Mouse (Mus musculus) hindbrain, postnatal 0 days (tissue): ENCODE data around the gene OR5BS1P. TPM values are rescaled to one million over a fixed set of nuclear protein-coding genes. Genes with fewer than 3 reads are reported as not detected.
A peak's percentile ranks its signal among the peaks of the same experiment; 100 is the strongest.

Experiments
- ATAC-seq: fragments of 200-750 bp; cut with Nextera tagmentation; 2 replicates; pipeline ENCODE4 v1.8.0; 2017; ENCODE audit warnings: mild to moderate bottlenecking, moderate TSS enrichment, moderate library complexity
- DNase-seq: peaks from one replicate; pipeline ENCODE4 v3.0.0-alpha.2; 2015; ENCODE audit warnings: low spot score
- H3K27ac ChIP-seq: fragments of 300-500 bp; sonication (generic); 2 replicates; pipeline ENCODE4 v1.5.1; 2014; ENCODE audit warnings: mild to moderate bottlenecking
- H3K27me3 ChIP-seq: fragments of 300-500 bp; sonication (generic); 2 replicates; pipeline ENCODE4 v1.6.1; 2014; ENCODE audit warnings: low read length, mixed read lengths; ENCODE audit not compliant: insufficient read depth
- H3K36me3 ChIP-seq: fragments of 300-500 bp; sonication (generic); 2 replicates; pipeline ENCODE4 v1.6.1; 2014; ENCODE audit warnings: low read length, mixed read lengths; ENCODE audit not compliant: insufficient read depth
- H3K4me1 ChIP-seq: fragments of 300-500 bp; sonication (generic); 2 replicates; pipeline ENCODE4 v1.6.1; 2014; ENCODE audit warnings: antibody characterized with exemption, low read length, mixed read lengths; ENCODE audit not compliant: insufficient read depth
- H3K4me2 ChIP-seq: fragments of 300-500 bp; sonication (generic); 2 replicates; pipeline ENCODE4 v1.6.1; 2014; ENCODE audit warnings: low read depth, mild to moderate bottlenecking, low read length, moderate library complexity, mixed read lengths
- H3K4me3 ChIP-seq: fragments of 300-500 bp; sonication (generic); 2 replicates; pipeline ENCODE4 v1.5.1; 2014; ENCODE audit warnings: low read length
- H3K9ac ChIP-seq: fragments of 300-500 bp; sonication (generic); replicated peaks from 2 replicates; pipeline ENCODE4 v1.6.1; 2014; ENCODE audit warnings: mild to moderate bottlenecking, low read length, moderate library complexity, mixed read lengths
- H3K9me3 ChIP-seq: fragments of 300-500 bp; sonication (generic); 2 replicates; pipeline ENCODE4 v1.6.1; 2016; ENCODE audit warnings: low read length, mixed read lengths
- CTCF ChIP-seq: IDR thresholded peaks from 2 replicates; pipeline ENCODE4 v1.5.1; 2016; ENCODE audit warnings: antibody characterized with exemption, control low read depth, low read depth
- WGBS: fragments of 180-500 bp; shearing (Covaris S2); extraction: QIAGEN DNeasy Blood & Tissue Kit; methylation state at CpG from one replicate; pipeline ENCODE4 v1.1.7; 2014; 5-methylcytosine and 5-hydroxymethylcytosine counted together
- microRNA-seq, 2 experiments: library from miRNA; unstranded; fragments of <30 nt; microRNA quantifications; one replicate each; pipeline ENCODE4; 2016
- polyA plus RNA-seq: library from polyadenylated mRNA; unstranded; fragments of >200 nt; fragmentation: Nextera tagmentation; extraction: Ambion mirVana; gene quantifications from 2 replicates; pipeline ENCODE4 v1.2.1, GENCODE M21; 2015
- total RNA-seq: library from RNA; depleted of rRNA; stranded (reverse); fragments of >200 nt; gene quantifications from 2 replicates; pipeline ENCODE4 v1.2.3, GENCODE M21; 2014; rRNA removed

Gene OR5BS1P
- total and polyA plus RNA-seq, 2 experiments from 2014 or later: not detected

- H3K27me3 ChIP-seq: no peaks in the 10 kb centered on the region
- no peak overlapping the region for H3K4me2 ChIP-seq
- peak; percentile 93 for TF ChIP-seq CTCF
- no peak overlapping the region for H3K4me3 ChIP-seq
- peaks cover 25% of the 10 kb centered on the region; the same call in 1 of the 2 replicates for H3K36me3 ChIP-seq
- no peak overlapping the region for H3K9ac ChIP-seq
- DNase-seq (peak; percentile 56), ATAC-seq (no peak)
- 61% methylated on average over 16 of the region's 16 CpGs for WGBS
- H3K27ac ChIP-seq: no peak overlapping the region
- no peaks in the 10 kb centered on the region for H3K9me3 ChIP-seq
- no peaks in the 10 kb centered on the region for H3K4me1 ChIP-seq
Observed at GRCm38 (mm10) chr15:98517380-98518355, 48.0 kb downstream of the OR5BS1P start.

GRCm38 (mm10) chr15:98521245-98521644 lies 51.5 kb downstream of the OR5BS1P start:
- H3K36me3 ChIP-seq: peaks cover 41% of the 10 kb centered on the region; the same call in 1 of the 2 replicates

GRCm38 (mm10) chr15:98526057-98526456 lies 56.4 kb downstream of the OR5BS1P start:
- H3K4me1 ChIP-seq: no peaks in the 10 kb centered on the region
- no peak overlapping the region for H3K9ac ChIP-seq
- ATAC-seq (no peak), DNase-seq (no peak)
- no peak overlapping the region for H3K27ac ChIP-seq
- H3K9me3 ChIP-seq: no peaks in the 10 kb centered on the region
- H3K4me2 ChIP-seq: no peak overlapping the region
- H3K36me3 ChIP-seq: peaks cover 60% of the 10 kb centered on the region
- H3K4me3 ChIP-seq: no peak overlapping the region
- 56% methylated on average over 5 of the region's 5 CpGs for WGBS
- TF ChIP-seq CTCF: no peak
- no peaks in the 10 kb centered on the region for H3K27me3 ChIP-seq

More at GRCm38 (mm10) chr15:98521245-98521644, 51.5 kb downstream of the OR5BS1P start:
- H3K4me2 ChIP-seq: no peak overlapping the region
- no peaks in the 10 kb centered on the region for H3K27me3 ChIP-seq
- H3K4me1 ChIP-seq: no peaks in the 10 kb centered on the region
- TF ChIP-seq CTCF: no peak
- H3K27ac ChIP-seq: no peak overlapping the region
- no peak for ATAC-seq
- no peak overlapping the region for H3K9ac ChIP-seq
- no peak for DNase-seq
- H3K9me3 ChIP-seq: no peaks in the 10 kb centered on the region
- 91% methylated on average over 3 of the region's 3 CpGs for WGBS
- no peak overlapping the region for H3K4me3 ChIP-seq

GRCm38 (mm10) chr15:98527056-98527771 lies 57.5 kb downstream of the OR5BS1P start:
- Histone ChIP-seq H3K27me3 (no peaks in the 10 kb centered on the region), H3K4me1 (peaks cover under 1% of the 10 kb centered on the region), H3K4me3 (no peak overlapping the region), H3K4me2 (no peak overlapping the region), H3K9me3 (no peaks in the 10 kb centered on the region), H3K9ac (no peak overlapping the region), H3K27ac (no peak overlapping the region), H3K36me3 (peaks cover 55% of the 10 kb centered on the region)
- WGBS: 94% methylated on average over 5 of the region's 5 CpGs
- no peak for ATAC-seq
- no peak for TF ChIP-seq CTCF
- DNase-seq: no peak

GRCm38 (mm10) chr15:98528066-98528563 lies 58.4 kb downstream of the OR5BS1P start:
- WGBS: 92% methylated on average over 5 of the region's 5 CpGs
- Histone ChIP-seq H3K27me3 (no peaks in the 10 kb centered on the region), H3K9me3 (no peaks in the 10 kb centered on the region), H3K36me3 (peaks cover 46% of the 10 kb centered on the region), H3K9ac (no peak overlapping the region), H3K4me1 (peaks cover 4% of the 10 kb centered on the region), H3K4me3 (no peak overlapping the region), H3K27ac (no peak overlapping the region), H3K4me2 (no peak overlapping the region)
- DNase-seq: no peak
- ATAC-seq: no peak
- TF ChIP-seq CTCF: no peak

Small RNA genes lying within 50 kb of the gene (microRNA-seq; reads per million reads assigned to microRNA genes)
- 0 to 0.35 reads per million in 2 experiments for gene Mir1291

Other genes with a start within 250 kb of the OR5BS1P start
- not detected in 2 replicates for gene Gm44579, start 248.9 kb upstream of the OR5BS1P start, total RNA-seq
- gene Gm44579, start 248.9 kb upstream of the OR5BS1P start, polyA plus RNA-seq: 0.08 and 0.28 TPM in 2 replicates
- gene Olfr287, start 248.8 kb upstream of the OR5BS1P start, total RNA-seq: 2.0 and 5.4 TPM in 2 replicates
- gene Olfr287, start 248.8 kb upstream of the OR5BS1P start, polyA plus RNA-seq: 2.0 and 2.3 TPM in 2 replicates
- 0.26 TPM in 1 of 2 replicates, not detected in the other for gene Olfr286, start 235.4 kb upstream of the OR5BS1P start, total RNA-seq
- not detected in 2 replicates for gene Olfr286, start 235.4 kb upstream of the OR5BS1P start, polyA plus RNA-seq
- gene H1fnt, start 212.6 kb upstream of the OR5BS1P start, total RNA-seq: not detected in 2 replicates
- not detected in 2 replicates for gene H1fnt, start 212.6 kb upstream of the OR5BS1P start, polyA plus RNA-seq
- 11.2 and 15.1 TPM in 2 replicates for gene Zfp641, start 173.7 kb upstream of the OR5BS1P start, total RNA-seq
- 7.3 and 9.0 TPM in 2 replicates for gene Zfp641, start 173.7 kb upstream of the OR5BS1P start, polyA plus RNA-seq
- gene Olfr285, start 152.5 kb upstream of the OR5BS1P start, total RNA-seq: not detected in 2 replicates
- not detected in 2 replicates for gene Olfr285, start 152.5 kb upstream of the OR5BS1P start, polyA plus RNA-seq
- not detected in 2 replicates for gene Olfr284, start 128.9 kb upstream of the OR5BS1P start, total RNA-seq
- gene Olfr284, start 128.9 kb upstream of the OR5BS1P start, polyA plus RNA-seq: not detected in 2 replicates
- gene Olfr283, start 89.0 kb upstream of the OR5BS1P start, total RNA-seq: not detected in 2 replicates
- gene Olfr283, start 89.0 kb upstream of the OR5BS1P start, polyA plus RNA-seq: not detected in 2 replicates
- gene Olfr282, start 38.7 kb upstream of the OR5BS1P start, total RNA-seq: not detected in 2 replicates
- not detected in 2 replicates for gene Olfr282, start 38.7 kb upstream of the OR5BS1P start, polyA plus RNA-seq
- gene Olfr281, start 17.3 kb upstream of the OR5BS1P start, total RNA-seq: not detected in 2 replicates
- not detected in 2 replicates for gene Olfr281, start 17.3 kb upstream of the OR5BS1P start, polyA plus RNA-seq
- gene Lalba, start 12.8 kb downstream of the OR5BS1P start, total RNA-seq: not detected in 2 replicates
- not detected in 2 replicates for gene Lalba, start 12.8 kb downstream of the OR5BS1P start, polyA plus RNA-seq
- not detected in 2 replicates for gene Olfr279, start 22.5 kb downstream of the OR5BS1P start, total RNA-seq
- not detected in 2 replicates for gene Olfr279, start 22.5 kb downstream of the OR5BS1P start, polyA plus RNA-seq
- 53.3 and 69.6 TPM in 2 replicates for gene Kansl2, start 64.4 kb downstream of the OR5BS1P start, total RNA-seq
- 95.1 and 96.8 TPM in 2 replicates for gene Kansl2, start 64.4 kb downstream of the OR5BS1P start, polyA plus RNA-seq
- 31.2 and 42.4 TPM in 2 replicates for gene Ccnt1, start 101.0 kb downstream of the OR5BS1P start, total RNA-seq
- gene Ccnt1, start 101.0 kb downstream of the OR5BS1P start, polyA plus RNA-seq: 42.7 and 42.9 TPM in 2 replicates
- gene 4930415O20Rik, start 101.1 kb downstream of the OR5BS1P start, total RNA-seq: not detected in 2 replicates
- gene 4930415O20Rik, start 101.1 kb downstream of the OR5BS1P start, polyA plus RNA-seq: not detected in 2 replicates
- 35.1 and 43.2 TPM in 2 replicates for gene Adcy6, start 140.2 kb downstream of the OR5BS1P start, total RNA-seq
- 5.8 and 6.2 TPM in 2 replicates for gene Adcy6, start 140.2 kb downstream of the OR5BS1P start, polyA plus RNA-seq
- gene Cacnb3, start 160.9 kb downstream of the OR5BS1P start, total RNA-seq: 166 and 183 TPM in 2 replicates
- gene Cacnb3, start 160.9 kb downstream of the OR5BS1P start, polyA plus RNA-seq: 75.0 and 83.1 TPM in 2 replicates
- 52.9 and 68.7 TPM in 2 replicates for gene Ddx23, start 193.0 kb downstream of the OR5BS1P start, total RNA-seq
- gene Ddx23, start 193.0 kb downstream of the OR5BS1P start, polyA plus RNA-seq: 20.1 and 23.4 TPM in 2 replicates
- gene Rnd1, start 207.6 kb downstream of the OR5BS1P start, total RNA-seq: 22.3 and 26.7 TPM in 2 replicates
- 16.2 and 16.3 TPM in 2 replicates for gene Rnd1, start 207.6 kb downstream of the OR5BS1P start, polyA plus RNA-seq
- 2.6 and 3.7 TPM in 2 replicates for gene Ccdc65, start 238.3 kb downstream of the OR5BS1P start, total RNA-seq
- 7.7 and 10.4 TPM in 2 replicates for gene Ccdc65, start 238.3 kb downstream of the OR5BS1P start, polyA plus RNA-seq